Mouse (Mus musculus) ES-Bruce4 (cell line): ENCODE data around the gene Mark3.

Experiments used
- EP300 ChIP-seq: IDR thresholded peaks from 2 replicates; pipeline ENCODE4 v1.6.1; 2011; ENCODE audit warnings: low read depth, low read length; ENCODE audit not compliant: insufficient read depth
- POLR2A ChIP-seq: IDR thresholded peaks from one replicate; pipeline ENCODE4 v1.8.1; 2011; ENCODE audit warnings: low read length; ENCODE audit not compliant: insufficient read depth

GRCm38 (mm10) chr12:111666380-111666779, 92.1 kb downstream of the Mark3 start:
- TF ChIP-seq EP300 (no peak), POLR2A (no peak)
